ENCODE assay signal across 16 mouse cellular contexts in genomic region chr2:20587913-20588312, GRCm38 (mm10).
"Had no signal": no experiment of that assay in that cellular context is flagged by ENCODE, and none has a peak within 500 bp of the region (broad histone marks: within the 10 kb centered on the region; RNA-seq: fewer than 3 reads in every experiment).

No protein-coding gene starts in this region.

- H3K4me3 ChIP-seq: neural tube, embryonic 13.5 days; neural tube, embryonic 15.5 days; stomach, embryonic 15.5 days had no signal

- H3K27me3 ChIP-seq: neural tube, embryonic 13.5 days; neural tube, embryonic 15.5 days; stomach, embryonic 15.5 days had no signal

- H3K9me3 ChIP-seq: neural tube, embryonic 15.5 days; stomach, embryonic 15.5 days had no signal

- H3K27ac ChIP-seq: neural tube, embryonic 13.5 days; neural tube, embryonic 15.5 days; stomach, embryonic 15.5 days; stomach, postnatal 0 days had no signal

- H3K4me1 ChIP-seq: neural tube, embryonic 13.5 days; neural tube, embryonic 15.5 days; stomach, embryonic 15.5 days had no signal

- H3K36me3 ChIP-seq: neural tube, embryonic 13.5 days; neural tube, embryonic 15.5 days; stomach, embryonic 15.5 days had no signal

- H3K4me2 ChIP-seq: neural tube, embryonic 13.5 days; neural tube, embryonic 15.5 days; stomach, embryonic 15.5 days had no signal

- H3K9ac ChIP-seq: neural tube, embryonic 13.5 days; neural tube, embryonic 15.5 days; stomach, embryonic 15.5 days had no signal

- DNase-seq: retina, postnatal 1 day; right cerebral cortex, adult 18-20 months; right cerebral cortex, postnatal 14 days; right cerebral cortex, postnatal 25 days; right cerebral cortex, postnatal 4 days; spleen, adult 18-20 months; thymus, adult 18-20 months; thymus, adult 2 months; thymus, postnatal 14 days; thymus, postnatal 25 days; thymus, postnatal 36 days; thymus, postnatal 4 days had no signal
